Mouse (Mus musculus) heart, embryonic 11.5 days (tissue): Measurements from ENCODE around the gene Zfp345. TPM values are rescaled to one million over a fixed set of nuclear protein-coding genes. Genes with fewer than 3 reads are reported as not detected.
"Not testable (repeated sequence)": the region's sequence is repeated elsewhere in the genome, so short reads cannot be mapped to it uniquely, and the experiment has no call there.

Source experiments
- ATAC-seq: fragments of 200-750 bp; cut with Nextera tagmentation; replicated peaks from 2 replicates; pipeline ENCODE4 v1.8.0; 2017; ENCODE audit warnings: moderate library complexity; ENCODE audit not compliant: insufficient number of reproducible peaks, low FRiP score, low TSS enrichment
- H3K27ac ChIP-seq: fragments of 300-500 bp; sonication (generic); 2 replicates; pipeline ENCODE4 v1.5.1; 2014; ENCODE audit warnings: mild to moderate bottlenecking, low read depth, low read length
- H3K27me3 ChIP-seq: fragments of 300-500 bp; sonication (generic); 2 replicates; pipeline ENCODE4 v1.6.1; 2014; ENCODE audit warnings: mild to moderate bottlenecking, low read length, mixed read lengths; ENCODE audit not compliant: control insufficient read depth, insufficient read depth
- H3K36me3 ChIP-seq: fragments of 300-500 bp; sonication (generic); 2 replicates; pipeline ENCODE4 v1.6.1; 2014; ENCODE audit warnings: mild to moderate bottlenecking, low read length, moderate library complexity, mixed read lengths; ENCODE audit not compliant: control insufficient read depth, insufficient read depth
- H3K4me1 ChIP-seq: fragments of 300-500 bp; sonication (generic); 2 replicates; pipeline ENCODE4 v1.6.1; 2014; ENCODE audit warnings: low read length; ENCODE audit not compliant: control insufficient read depth, insufficient read depth
- H3K4me2 ChIP-seq: fragments of 300-500 bp; sonication (generic); 2 replicates; pipeline ENCODE4 v1.6.1; 2014; ENCODE audit warnings: mild to moderate bottlenecking, moderate library complexity
- H3K4me3 ChIP-seq: fragments of 300-500 bp; sonication (generic); 2 replicates; pipeline ENCODE4 v1.5.1; 2014; ENCODE audit warnings: low read depth, low read length
- H3K9ac ChIP-seq: fragments of 300-500 bp; sonication (generic); 2 replicates; pipeline ENCODE4 v1.6.1; 2014; ENCODE audit warnings: mild to moderate bottlenecking, low read depth, low read length, moderate library complexity
- H3K9me3 ChIP-seq: fragments of 300-500 bp; sonication (generic); replicated peaks from 2 replicates; pipeline ENCODE4 v1.6.1; 2016; ENCODE audit warnings: low read length; ENCODE audit not compliant: control insufficient read depth
- WGBS: fragments of 180-500 bp; shearing (Covaris S2); extraction: QIAGEN DNeasy Blood & Tissue Kit; methylation state at CpG from one replicate; pipeline ENCODE4 v1.1.7; 2014; ENCODE audit not compliant: insufficient replicate concordance; 5-methylcytosine and 5-hydroxymethylcytosine counted together
- polyA plus RNA-seq: library from polyadenylated mRNA; unstranded; fragments of >200 nt; fragmentation: Nextera tagmentation; extraction: Ambion mirVana; gene quantifications from 2 replicates; pipeline ENCODE4 v1.2.1, GENCODE M21; 2014

Zfp345 gene
- polyA plus RNA-seq: 0.06 and 0.31 TPM in 2 replicates

DNA sequence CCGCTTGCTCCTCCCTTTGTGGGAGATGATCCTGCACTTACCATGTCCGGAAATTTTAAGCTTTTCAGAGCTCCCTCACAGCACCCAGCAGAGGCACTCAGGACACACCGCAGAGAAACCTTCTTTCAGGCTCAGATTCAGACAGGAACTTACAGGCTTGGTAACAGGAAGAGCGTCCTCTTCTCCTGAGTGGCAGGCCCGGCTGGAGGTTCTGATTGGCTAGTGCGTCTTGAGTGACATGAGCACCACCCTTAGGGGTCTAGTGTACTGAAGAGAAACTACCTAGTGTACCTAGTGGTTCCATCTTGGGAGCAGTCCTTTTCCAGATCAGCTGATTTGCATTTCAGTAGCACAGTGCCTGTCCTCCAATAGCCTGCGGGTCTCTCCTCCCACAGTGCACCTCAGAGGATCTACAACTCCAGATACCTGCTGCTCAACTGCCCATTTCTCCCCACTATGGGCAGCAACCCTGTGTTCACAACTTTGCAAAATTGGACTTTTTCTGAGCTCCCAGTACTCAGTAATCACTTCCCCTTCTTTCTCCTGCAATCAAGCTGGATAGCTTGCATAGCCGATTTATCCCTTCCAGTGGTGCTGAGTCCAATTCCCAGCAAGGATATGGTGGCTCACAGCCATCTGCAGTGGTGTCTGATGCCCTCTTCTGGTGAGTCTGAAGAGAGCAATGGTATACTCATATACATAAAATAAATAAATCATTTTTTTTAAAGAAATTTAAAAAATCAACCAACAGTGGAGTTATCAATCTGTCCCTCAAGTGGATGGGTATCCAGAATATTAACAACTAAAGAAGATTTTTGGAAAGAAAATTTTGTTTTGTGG lies at the start of gene Zfp345:
Gene Zfp345 (minus strand): TSS at position 153 of the 840 bp plus-strand sequence.
- 56% methylated on average over 7 of the region's 8 CpGs for WGBS
- H3K27ac ChIP-seq, H3K4me3 ChIP-seq, H3K27me3 ChIP-seq, H3K36me3 ChIP-seq, H3K9me3 ChIP-seq, H3K9ac ChIP-seq, H3K4me2 ChIP-seq, H3K4me1 ChIP-seq, ATAC-seq: not testable (repeated sequence)

GRCm38 (mm10) chr2:150525703-150526207 lies 40.9 kb upstream of the Zfp345 start:
- peak; percentile 55; the same call in 1 of the 2 replicates for ATAC-seq
- Histone ChIP-seq H3K36me3 (no peaks in the 10 kb centered on the region), H3K27ac (no peak overlapping the region), H3K9me3 (no peaks in the 10 kb centered on the region), H3K9ac (peak overlapping the region; percentile 58; the same call in 1 of the 2 replicates), H3K4me3 (peak overlapping the region; percentile 43), H3K27me3 (peaks cover 15% of the 10 kb centered on the region), H3K4me1 (no peaks in the 10 kb centered on the region), H3K4me2 (peak overlapping the region; percentile 82)
- 2% methylated on average over 42 of the region's 42 CpGs for WGBS

DNA sequence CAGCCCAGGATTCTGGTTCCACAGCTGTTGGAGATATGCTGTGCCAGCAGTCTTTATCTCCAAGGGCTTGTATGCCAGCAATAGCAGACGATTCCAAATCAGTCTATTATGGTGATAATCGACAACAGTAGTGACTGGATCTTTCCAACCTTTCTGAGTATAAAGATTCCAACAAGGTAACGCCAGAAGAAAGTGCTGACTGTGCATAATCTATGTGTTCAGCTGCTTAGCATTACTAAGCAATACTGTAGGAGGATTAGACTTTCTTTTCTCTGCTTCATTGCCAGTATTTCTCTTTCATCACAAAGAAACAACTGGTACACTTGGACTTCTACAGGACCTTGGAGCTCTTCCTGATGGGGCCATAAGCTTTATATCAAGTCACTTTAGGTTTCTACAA lies 27.9 kb upstream of the Zfp345 start:
- no peak overlapping the region for H3K9ac ChIP-seq
- no peak overlapping the region for H3K4me2 ChIP-seq
- no peaks in the 10 kb centered on the region for H3K36me3 ChIP-seq
- 0 out of 2 replicates have a peak, but pooled peaks cover 2% of the 10 kb centered on the region for H3K9me3 ChIP-seq
- WGBS: 63% methylated on average over 3 of the region's 3 CpGs
- H3K27me3 ChIP-seq: no peaks in the 10 kb centered on the region
- no peak for ATAC-seq
- H3K4me1 ChIP-seq: no peaks in the 10 kb centered on the region
- no peak overlapping the region for H3K27ac ChIP-seq
- H3K4me3 ChIP-seq: no peak overlapping the region

GRCm38 (mm10) chr2:150500124-150500973 lies 15.5 kb upstream of the Zfp345 start:
- H3K4me2 ChIP-seq: peak overlapping the region; percentile 61
- H3K27me3 ChIP-seq, H3K4me1 ChIP-seq, H3K9ac ChIP-seq, H3K27ac ChIP-seq, ATAC-seq, H3K36me3 ChIP-seq, H3K9me3 ChIP-seq: not testable (repeated sequence)
- peak overlapping the region; percentile 32 for H3K4me3 ChIP-seq
- WGBS: 29% methylated on average over 60 of the region's 60 CpGs

GRCm38 (mm10) chr2:150493031-150493430 lies 8.1 kb upstream of the Zfp345 start:
- no peak for ATAC-seq
- Histone ChIP-seq H3K27ac (no peak overlapping the region), H3K27me3 (no peaks in the 10 kb centered on the region), H3K9me3 (no peaks in the 10 kb centered on the region; the same call in 1 of the 2 replicates), H3K36me3 (no peaks in the 10 kb centered on the region), H3K4me3 (no peak overlapping the region), H3K4me1 (no peaks in the 10 kb centered on the region), H3K9ac (no peak overlapping the region), H3K4me2 (no peak overlapping the region)
- WGBS: 66% methylated on average over 2 of the region's 2 CpGs

- peak; percentile 97 for ATAC-seq
- H3K36me3 ChIP-seq, H3K9me3 ChIP-seq, H3K27me3 ChIP-seq, H3K4me1 ChIP-seq: not testable (repeated sequence)
- Histone ChIP-seq H3K9ac (peak within 1 kb of the TSS; percentile 63; the same call in 1 of the 2 replicates), H3K4me2 (peak within 1 kb of the TSS; percentile 54), H3K4me3 (peak within 1 kb of the TSS; percentile 47), H3K27ac (peak within 1 kb of the TSS; percentile 66)
- WGBS: under 1% methylated on average over 18 of the region's 18 CpGs
Measured at GRCm38 (mm10) chr2:150451180-150451919, 33.5 kb downstream of the Zfp345 start, which contains the start of gene Zfp442. Gene Zfp442, minus strand, starts transcription at chr2:150451486.

- ATAC-seq, H3K27ac ChIP-seq, H3K4me1 ChIP-seq, H3K9ac ChIP-seq, H3K9me3 ChIP-seq, H3K4me2 ChIP-seq, H3K4me3 ChIP-seq, H3K36me3 ChIP-seq, H3K27me3 ChIP-seq: not testable (repeated sequence)
- WGBS: 90% methylated on average over 1 of the region's 1 CpGs
Measured at GRCm38 (mm10) chr2:150439084-150439483, 45.8 kb downstream of the Zfp345 start.
